Mouse (Mus musculus) limb, embryonic 12.5 days (tissue): ENCODE results near the gene Prdm10. TPM values are rescaled to one million over a fixed set of nuclear protein-coding genes. Genes with fewer than 3 reads are reported as not detected.

Experiments
- ATAC-seq: fragments of 200-750 bp; cut with Nextera tagmentation; 2 replicates; pipeline ENCODE4 v1.8.0; 2017; ENCODE audit warnings: low read depth, moderate TSS enrichment; ENCODE audit not compliant: insufficient number of reproducible peaks, insufficient read depth, low FRiP score, low TSS enrichment
- H3K27ac ChIP-seq: fragments of 300-500 bp; sonication (generic); 2 replicates; pipeline ENCODE4 v1.5.1; 2016; ENCODE audit warnings: mild to moderate bottlenecking, moderate library complexity
- H3K27me3 ChIP-seq: fragments of 300-500 bp; sonication (generic); 2 replicates; pipeline ENCODE4 v1.6.1; 2016; ENCODE audit warnings: mild to moderate bottlenecking, moderate library complexity
- H3K36me3 ChIP-seq: fragments of 300-500 bp; sonication (generic); 2 replicates; pipeline ENCODE4 v1.6.1; 2016; ENCODE audit warnings: mild to moderate bottlenecking, moderate library complexity
- H3K4me1 ChIP-seq: fragments of 300-500 bp; sonication (generic); replicated peaks from 2 replicates; pipeline ENCODE4 v1.6.1; 2016
- H3K4me2 ChIP-seq: fragments of 300-500 bp; sonication (generic); 2 replicates; pipeline ENCODE4 v1.6.1; 2016; ENCODE audit warnings: mild to moderate bottlenecking, moderate library complexity
- H3K4me3 ChIP-seq: fragments of 300-500 bp; sonication (generic); replicated peaks from 2 replicates; pipeline ENCODE4 v1.5.1; 2016; ENCODE audit warnings: mild to moderate bottlenecking
- H3K9ac ChIP-seq: fragments of 300-500 bp; sonication (generic); replicated peaks from 2 replicates; pipeline ENCODE4 v1.6.1; 2016; ENCODE audit warnings: mild to moderate bottlenecking, moderate library complexity
- H3K9me3 ChIP-seq: fragments of 300-500 bp; sonication (generic); 2 replicates; pipeline ENCODE4 v1.6.1; 2016; ENCODE audit warnings: mild to moderate bottlenecking, moderate library complexity
- WGBS: fragments of 180-500 bp; shearing (Covaris S2); methylation state at CpG from one replicate; pipeline ENCODE4 v1.1.7; 2016; 5-methylcytosine and 5-hydroxymethylcytosine counted together
- polyA plus RNA-seq: library from polyadenylated mRNA; unstranded; fragments of >200 nt; fragmentation: Nextera tagmentation; extraction: Ambion mirVana; gene quantifications from 2 replicates; pipeline ENCODE4 v1.2.1, GENCODE M21; 2016

Gene Prdm10
- polyA plus RNA-seq, 1 experiment from 2014 or later, result 6.3 TPM

DNA sequence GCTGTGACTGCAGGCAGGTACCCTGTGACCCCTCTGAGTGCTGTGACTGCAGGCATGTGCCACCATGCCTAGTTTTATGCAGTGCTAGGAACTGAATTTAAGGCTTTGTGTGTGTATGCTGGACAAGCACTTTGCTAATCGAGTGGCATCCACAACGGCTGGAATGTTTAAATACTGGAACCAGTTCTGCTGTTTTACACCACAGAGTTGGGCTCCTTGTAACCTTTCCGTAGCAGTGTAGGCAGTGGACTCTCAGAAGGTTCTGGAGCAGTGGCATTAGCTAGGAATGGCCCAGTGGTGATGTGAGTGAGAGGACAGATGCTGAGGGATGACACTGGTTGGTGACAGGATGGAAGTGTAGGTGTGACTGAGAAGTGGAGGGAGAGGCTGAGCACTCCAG is 26.9 kb downstream of the Prdm10 start:
- Histone ChIP-seq H3K9me3 (no peaks in the 10 kb centered on the region), H3K27me3 (no peaks in the 10 kb centered on the region), H3K36me3 (no peaks in the 10 kb centered on the region), H3K9ac (no peak overlapping the region), H3K27ac (no peak overlapping the region), H3K4me2 (no peak overlapping the region), H3K4me1 (no peaks in the 10 kb centered on the region), H3K4me3 (no peak overlapping the region)
- WGBS, result 90% methylated on average over 3 of the region's 3 CpGs
- ATAC-seq, result no peak

DNA sequence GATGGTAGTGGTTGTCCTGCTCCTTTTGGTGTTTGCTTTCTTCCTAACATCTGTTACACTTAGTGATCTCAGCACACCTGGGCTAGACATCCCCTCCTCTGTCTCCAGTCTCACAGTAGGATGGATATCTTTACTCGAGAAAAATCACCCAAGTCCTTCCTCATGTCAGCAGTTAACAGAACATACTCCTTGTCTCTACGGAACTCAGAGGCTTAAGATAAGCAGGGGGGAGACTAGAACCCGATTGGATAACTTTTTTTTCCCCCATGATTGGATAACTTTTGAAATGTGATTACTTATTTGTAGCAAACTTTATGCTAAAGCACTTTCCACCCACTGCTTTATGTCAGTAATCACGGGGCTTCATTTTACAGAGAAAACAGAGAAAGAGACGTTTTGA is 28.7 kb downstream of the Prdm10 start:
- WGBS, result 75% methylated on average over 5 of the region's 5 CpGs

DNA sequence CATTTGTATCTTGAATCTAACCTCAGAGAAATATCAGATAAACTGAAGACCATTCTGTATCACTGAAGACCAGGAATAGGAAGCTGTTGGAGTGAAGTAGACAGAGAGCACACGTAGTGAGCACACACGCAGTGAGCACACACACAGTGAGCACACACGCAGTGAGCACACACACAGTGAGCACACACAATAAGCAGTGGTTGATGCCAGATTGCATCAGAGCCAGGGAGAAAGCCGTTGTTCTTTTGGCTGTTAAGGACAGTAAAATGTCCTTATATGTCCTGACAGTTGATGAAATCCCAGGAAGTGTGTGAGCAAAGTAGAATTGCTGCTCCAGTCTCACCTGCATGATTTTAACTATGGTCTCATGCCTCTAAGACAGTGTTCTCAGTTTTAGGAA is 30.3 kb downstream of the Prdm10 start:
- H3K9me3 ChIP-seq, result no peaks in the 10 kb centered on the region
- H3K4me2 ChIP-seq, result no peak overlapping the region
- WGBS, result 94% methylated on average over 4 of the region's 4 CpGs
- no peak overlapping the region for H3K4me3 ChIP-seq
- no peak for ATAC-seq
- no peaks in the 10 kb centered on the region for H3K36me3 ChIP-seq
- no peak overlapping the region for H3K27ac ChIP-seq
- no peaks in the 10 kb centered on the region for H3K27me3 ChIP-seq
- H3K9ac ChIP-seq, result no peak overlapping the region
- H3K4me1 ChIP-seq, result no peaks in the 10 kb centered on the region

More for the DNA sequence above, 28.7 kb downstream of the Prdm10 start:
- Histone ChIP-seq H3K4me1 (no peaks in the 10 kb centered on the region), H3K9ac (no peak overlapping the region), H3K4me2 (no peak overlapping the region), H3K36me3 (no peaks in the 10 kb centered on the region), H3K27ac (no peak overlapping the region), H3K27me3 (no peaks in the 10 kb centered on the region), H3K9me3 (no peaks in the 10 kb centered on the region), H3K4me3 (no peak overlapping the region)
- ATAC-seq, result no peak

DNA sequence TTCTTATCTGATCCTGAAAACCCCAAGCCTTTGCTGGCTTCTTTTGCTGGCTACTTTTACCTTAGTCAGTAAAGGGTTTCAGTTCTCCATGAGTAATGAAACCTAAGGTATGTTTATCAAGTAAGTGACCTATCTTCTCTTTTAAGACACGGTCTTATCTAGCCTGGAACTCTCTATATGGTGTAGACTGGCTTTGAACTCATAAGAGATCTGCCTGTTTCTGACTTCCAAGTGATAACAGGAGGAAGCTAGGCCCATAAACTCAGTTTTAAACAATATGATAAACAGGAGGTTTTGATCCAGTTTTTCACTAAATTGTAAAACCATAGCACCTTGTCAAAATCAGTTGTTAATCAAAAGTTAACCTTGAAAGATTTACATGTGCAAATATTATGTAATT is 33.5 kb downstream of the Prdm10 start:
- Histone ChIP-seq H3K4me2 (no peak overlapping the region), H3K4me1 (no peaks in the 10 kb centered on the region), H3K9ac (no peak overlapping the region), H3K9me3 (no peaks in the 10 kb centered on the region), H3K4me3 (no peak overlapping the region), H3K36me3 (no peaks in the 10 kb centered on the region), H3K27ac (no peak overlapping the region), H3K27me3 (no peaks in the 10 kb centered on the region)
- no peak for ATAC-seq
- WGBS, result 89% methylated on average over 1 of the region's 1 CpGs

DNA sequence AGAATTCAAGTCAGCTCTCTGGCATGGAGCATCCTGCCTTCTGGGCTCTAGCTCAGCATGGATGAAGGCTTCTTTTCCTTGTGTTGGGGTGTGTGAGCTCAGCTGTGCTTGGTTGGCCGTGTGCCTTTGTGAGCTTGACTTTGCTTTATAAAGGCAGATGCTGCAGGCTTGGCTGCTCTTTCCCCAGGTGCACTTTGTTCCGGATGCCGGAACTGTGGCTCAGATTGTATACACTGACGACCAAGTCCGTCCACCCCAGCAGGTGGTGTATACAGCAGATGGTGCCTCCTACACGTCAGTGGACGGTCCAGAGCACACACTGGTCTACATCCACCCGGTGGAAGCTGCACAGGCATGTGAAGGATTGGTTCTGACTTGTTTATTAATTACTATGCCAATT is 35.6 kb downstream of the Prdm10 start:
- no peaks in the 10 kb centered on the region for H3K36me3 ChIP-seq
- no peaks in the 10 kb centered on the region for H3K4me1 ChIP-seq
- H3K27ac ChIP-seq, result no peak overlapping the region
- no peak overlapping the region for H3K4me3 ChIP-seq
- no peaks in the 10 kb centered on the region for H3K9me3 ChIP-seq
- H3K27me3 ChIP-seq, result no peaks in the 10 kb centered on the region
- WGBS, result 75% methylated on average over 8 of the region's 8 CpGs
- no peak overlapping the region for H3K4me2 ChIP-seq
- no peak for ATAC-seq
- H3K9ac ChIP-seq, result no peak overlapping the region

DNA sequence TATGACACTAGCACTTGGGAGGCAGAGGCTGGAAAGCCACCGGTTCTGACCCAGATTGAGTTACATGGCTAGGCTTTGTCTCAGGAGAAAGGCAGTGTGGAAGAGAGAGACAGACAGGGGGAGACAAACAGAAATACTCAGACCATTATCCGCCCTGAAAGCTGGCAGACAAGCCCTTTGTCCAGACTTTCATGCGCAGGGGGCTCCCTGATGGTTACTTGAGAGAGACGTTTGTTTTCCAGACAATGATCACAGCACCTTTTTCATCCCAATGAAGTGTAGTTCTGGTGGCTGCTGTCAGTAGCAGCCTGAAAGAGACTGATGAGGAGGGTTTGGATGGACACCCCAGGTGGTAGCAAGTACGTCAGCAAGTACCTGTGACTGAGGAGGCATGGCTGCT is 38.6 kb downstream of the Prdm10 start:
- no peak for ATAC-seq
- Histone ChIP-seq H3K4me2 (no peak overlapping the region), H3K27me3 (no peaks in the 10 kb centered on the region), H3K36me3 (no peaks in the 10 kb centered on the region), H3K9me3 (no peaks in the 10 kb centered on the region), H3K4me1 (no peaks in the 10 kb centered on the region), H3K9ac (no peak overlapping the region), H3K4me3 (no peak overlapping the region), H3K27ac (no peak overlapping the region)
- 79% methylated on average over 5 of the region's 5 CpGs for WGBS

DNA sequence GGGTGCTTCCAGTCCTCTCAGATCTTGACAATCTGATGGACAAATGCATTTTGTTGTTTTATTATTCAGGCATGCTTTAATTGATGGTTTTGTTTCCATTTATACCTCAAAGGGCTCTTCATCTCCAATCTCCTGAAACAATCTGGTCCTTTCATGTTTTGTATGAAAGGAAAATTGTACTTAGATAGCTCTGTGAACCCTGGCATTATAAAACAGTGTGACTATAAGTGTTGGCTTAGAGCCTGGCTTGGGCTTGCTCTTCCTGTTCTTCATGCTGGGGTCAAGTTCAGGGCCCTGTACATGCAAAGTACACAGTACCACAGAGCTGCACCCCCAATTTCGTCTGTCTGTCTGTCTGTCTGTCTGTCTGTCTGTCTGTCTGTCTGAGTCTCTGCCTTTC is 40.4 kb downstream of the Prdm10 start:
- no peak overlapping the region for H3K27ac ChIP-seq
- no peak overlapping the region for H3K4me2 ChIP-seq
- H3K9ac ChIP-seq, result no peak overlapping the region
- H3K4me3 ChIP-seq, result no peak overlapping the region
- H3K9me3 ChIP-seq, result no peaks in the 10 kb centered on the region
- no peaks in the 10 kb centered on the region for H3K4me1 ChIP-seq
- no peak for ATAC-seq
- H3K36me3 ChIP-seq, result peaks cover 1% of the 10 kb centered on the region; the same call in 1 of the 2 replicates
- 71% methylated on average over 1 of the region's 1 CpGs for WGBS
- no peaks in the 10 kb centered on the region for H3K27me3 ChIP-seq

DNA sequence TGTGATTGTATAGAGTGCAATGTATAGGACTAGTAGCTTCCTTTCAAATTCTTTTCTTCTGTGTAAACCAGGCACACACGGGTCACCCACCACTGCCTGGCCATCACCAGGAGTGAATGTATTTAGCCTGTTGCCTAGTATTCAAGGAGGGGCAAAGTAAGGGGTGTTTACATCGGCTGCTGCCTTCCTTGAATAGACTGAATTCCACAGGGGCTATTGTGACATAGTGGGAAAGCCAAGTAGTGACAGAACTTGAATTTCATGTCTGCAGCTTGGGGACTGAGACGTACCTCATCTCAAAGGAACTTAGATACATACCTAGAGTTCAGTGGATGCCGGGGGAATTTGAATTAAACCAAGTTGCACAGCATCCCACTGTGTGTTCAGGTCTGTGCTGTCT is 41.2 kb downstream of the Prdm10 start:
- H3K27ac ChIP-seq, result no peak overlapping the region
- H3K4me1 ChIP-seq, result no peaks in the 10 kb centered on the region
- H3K9me3 ChIP-seq, result no peaks in the 10 kb centered on the region
- H3K27me3 ChIP-seq, result no peaks in the 10 kb centered on the region
- no peak overlapping the region for H3K4me3 ChIP-seq
- H3K4me2 ChIP-seq, result no peak overlapping the region
- no peak overlapping the region for H3K9ac ChIP-seq
- peaks cover 6% of the 10 kb centered on the region; the same call in 1 of the 2 replicates for H3K36me3 ChIP-seq
- no peak for ATAC-seq
- 70% methylated on average over 4 of the region's 4 CpGs for WGBS

DNA sequence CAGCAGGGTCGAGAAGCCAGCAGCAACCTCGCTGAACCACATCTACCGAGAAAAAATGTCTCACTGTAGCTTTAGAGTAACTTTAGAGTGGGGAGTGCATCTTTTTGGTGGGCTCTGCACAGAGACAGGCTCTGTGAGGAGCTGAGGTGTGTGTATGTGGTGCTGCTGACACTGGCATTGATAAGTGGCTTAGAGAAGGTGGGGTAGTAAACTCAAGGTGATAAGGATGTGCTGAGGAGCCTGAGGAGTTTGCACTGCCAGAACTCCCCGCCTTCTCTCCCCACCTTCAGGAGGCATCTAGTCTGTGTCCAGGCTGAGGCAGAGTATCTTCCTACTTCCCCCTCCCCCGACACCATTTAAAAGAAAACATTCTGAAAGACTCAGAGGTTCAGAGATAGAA is 41.8 kb downstream of the Prdm10 start:
- no peaks in the 10 kb centered on the region for H3K4me1 ChIP-seq
- no peak overlapping the region for H3K9ac ChIP-seq
- no peak overlapping the region for H3K4me3 ChIP-seq
- no peak overlapping the region for H3K27ac ChIP-seq
- H3K9me3 ChIP-seq, result no peaks in the 10 kb centered on the region
- H3K27me3 ChIP-seq, result no peaks in the 10 kb centered on the region
- H3K36me3 ChIP-seq, result peaks cover 6% of the 10 kb centered on the region; the same call in 1 of the 2 replicates
- ATAC-seq, result no peak
- 73% methylated on average over 5 of the region's 5 CpGs for WGBS
- no peak overlapping the region for H3K4me2 ChIP-seq

DNA sequence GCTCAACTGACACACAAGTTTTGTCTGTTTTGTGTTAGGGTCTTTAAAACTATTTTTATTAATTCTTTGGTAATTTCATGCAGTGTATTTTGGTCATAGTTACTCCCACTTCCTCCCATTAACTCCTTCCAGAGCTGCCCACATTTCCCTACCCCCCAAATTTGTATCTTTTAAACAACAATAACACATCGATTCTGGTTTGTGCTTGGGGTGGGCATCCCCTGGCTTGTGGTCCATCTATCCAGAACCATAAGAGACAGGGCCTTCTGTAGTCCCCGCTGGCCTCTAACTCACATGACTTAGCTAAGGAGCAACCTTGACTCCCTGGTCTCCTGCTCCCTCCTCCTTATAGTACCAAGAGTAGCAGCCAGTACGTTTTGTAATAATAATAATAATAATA is 50.5 kb downstream of the Prdm10 start:
- 79% methylated on average over 3 of the region's 3 CpGs for WGBS
- Histone ChIP-seq H3K9me3 (no peaks in the 10 kb centered on the region), H3K27ac (no peak overlapping the region), H3K36me3 (peaks cover 23% of the 10 kb centered on the region), H3K4me1 (no peaks in the 10 kb centered on the region), H3K4me3 (no peak overlapping the region), H3K27me3 (no peaks in the 10 kb centered on the region), H3K4me2 (no peak overlapping the region), H3K9ac (no peak overlapping the region)
- ATAC-seq, result no peak

DNA sequence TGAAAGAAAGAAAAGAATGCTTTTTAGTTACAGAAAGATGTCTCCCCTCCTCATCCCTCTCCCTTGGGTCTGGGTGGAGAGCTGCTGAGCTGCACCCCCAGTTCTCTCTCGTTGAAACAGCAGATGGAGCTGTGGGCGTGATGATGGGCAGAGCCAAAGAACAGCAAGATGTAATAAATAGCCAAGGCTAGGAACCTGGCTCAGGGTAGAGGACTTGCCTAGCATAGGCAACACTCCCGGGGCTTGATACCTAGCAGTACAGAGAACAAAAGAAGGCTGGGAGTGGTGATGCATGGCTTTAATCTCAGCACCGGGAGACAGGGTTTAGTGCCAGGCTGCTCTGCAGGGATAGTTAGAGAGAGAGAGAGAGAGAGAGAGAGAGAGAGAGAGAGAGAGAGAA is 50.9 kb downstream of the Prdm10 start:
- Histone ChIP-seq H3K4me1 (no peaks in the 10 kb centered on the region), H3K9me3 (no peaks in the 10 kb centered on the region), H3K36me3 (peaks cover 23% of the 10 kb centered on the region), H3K4me2 (no peak overlapping the region), H3K27me3 (no peaks in the 10 kb centered on the region), H3K4me3 (no peak overlapping the region), H3K27ac (no peak overlapping the region), H3K9ac (no peak overlapping the region)
- WGBS, result 64% methylated on average over 4 of the region's 4 CpGs
- ATAC-seq, result no peak

DNA sequence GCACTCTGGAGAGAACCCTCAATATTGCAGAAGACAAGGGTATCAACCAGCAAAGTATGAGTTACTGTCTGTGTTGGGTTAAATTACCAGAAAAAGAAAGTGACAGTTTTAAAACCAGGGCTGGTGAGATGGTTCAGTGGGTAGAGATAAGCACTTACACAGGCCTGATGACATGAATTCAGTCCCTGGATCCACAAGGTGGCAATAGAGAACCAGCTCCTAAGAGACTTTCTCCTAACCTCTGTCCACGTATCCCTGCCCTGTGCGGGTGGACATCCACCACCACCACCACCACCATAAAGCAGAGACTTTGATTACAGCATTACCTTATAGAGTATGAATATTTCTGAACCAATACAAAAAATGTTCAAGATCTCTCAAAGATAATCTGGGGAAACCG is 51.6 kb downstream of the Prdm10 start:
- 73% methylated on average over 3 of the region's 3 CpGs for WGBS

More for the DNA sequence above, 51.6 kb downstream of the Prdm10 start:
- Histone ChIP-seq H3K4me2 (no peak overlapping the region), H3K9ac (no peak overlapping the region), H3K9me3 (no peaks in the 10 kb centered on the region), H3K27ac (no peak overlapping the region), H3K27me3 (no peaks in the 10 kb centered on the region), H3K36me3 (peaks cover 28% of the 10 kb centered on the region), H3K4me3 (no peak overlapping the region), H3K4me1 (no peaks in the 10 kb centered on the region)
- no peak for ATAC-seq
